Mouse (Mus musculus): ENCODE measurements around the gene Abhd10. TPM values are rescaled to one million over a fixed set of nuclear protein-coding genes. Genes with fewer than 3 reads are reported as not detected.

Gene Abhd10
- polyA plus RNA-seq, 1 experiment from 2014 or later, result 41.2 TPM

DNA sequence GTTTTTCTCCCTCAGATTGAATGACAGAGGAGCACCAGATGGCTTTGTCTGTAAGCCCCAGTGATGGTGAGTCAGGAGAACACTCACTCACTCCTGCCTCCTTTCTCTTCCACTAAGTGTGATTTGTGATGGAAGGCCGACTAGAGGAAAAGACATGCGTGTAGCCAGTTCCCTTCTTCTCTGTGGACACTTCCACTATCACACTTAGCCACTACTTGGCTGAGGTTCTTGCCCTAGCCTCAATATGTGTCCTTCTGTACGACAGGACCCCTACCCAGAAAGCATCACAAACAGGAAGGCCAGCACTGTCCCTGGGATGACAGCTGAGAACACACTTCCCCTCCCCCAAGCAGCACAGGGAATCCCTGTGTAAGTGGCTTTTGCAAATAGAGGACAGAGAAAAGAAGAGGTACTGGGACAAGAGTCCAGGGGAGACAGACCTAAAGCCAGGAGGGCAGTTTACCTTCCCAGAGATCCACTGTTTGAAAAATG is 20.2 kb downstream of the Abhd10 start:
- Histone ChIP-seq H3K27ac (ENCODE audit: low read depth, low read length) (peak overlapping the region; percentile 92), H3K4me3 (ENCODE audit: low read depth, low read length) (peak overlapping the region; percentile 48), H3K4me1 (ENCODE audit: control insufficient read depth, insufficient read depth, low read length) (peaks cover 22% of the 10 kb centered on the region; the same call in 1 of the 2 replicates), H3K27me3 (replicated peaks; ENCODE audit: control insufficient read depth, insufficient read depth, low read length) (no peaks in the 10 kb centered on the region), H3K9ac (ENCODE audit: low read length) (peak overlapping the region; percentile 82), H3K9me3 (replicated peaks; ENCODE audit: control insufficient read depth, low read length) (no peaks in the 10 kb centered on the region), H3K4me2 (ENCODE audit: low read length) (peak overlapping the region; percentile 56), H3K36me3 (ENCODE audit: control insufficient read depth, insufficient read depth, low read length) (peaks cover 39% of the 10 kb centered on the region)
- DNase-seq (ENCODE audit: low spot score) (peak; percentile 37), ATAC-seq (no peak)
- WGBS, result 55% methylated on average over 3 of the region's 3 CpGs

- Histone ChIP-seq H3K27me3 (replicated peaks; ENCODE audit: control insufficient read depth, insufficient read depth, low read length) (no peaks in the 10 kb centered on the region), H3K4me2 (ENCODE audit: low read length) (0 out of 2 replicates have a peak overlapping the region, but pooled peaks have one; percentile 18), H3K4me3 (ENCODE audit: low read depth, low read length) (no peak overlapping the region), H3K9me3 (replicated peaks; ENCODE audit: control insufficient read depth, low read length) (no peaks in the 10 kb centered on the region), H3K27ac (ENCODE audit: low read depth, low read length) (no peak overlapping the region), H3K4me1 (ENCODE audit: control insufficient read depth, insufficient read depth, low read length) (peaks cover 22% of the 10 kb centered on the region; the same call in 1 of the 2 replicates), H3K36me3 (ENCODE audit: control insufficient read depth, insufficient read depth, low read length) (peaks cover 59% of the 10 kb centered on the region), H3K9ac (ENCODE audit: low read length) (no peak overlapping the region)
- ATAC-seq, result no peak
- no peak for DNase-seq (ENCODE audit: low spot score)
- WGBS, result 85% methylated on average over 10 of the region's 10 CpGs
Measured at GRCm38 (mm10) chr16:45720022-45720630, 22.6 kb downstream of the Abhd10 start.

GRCm38 (mm10) chr16:45718296-45718695 is 24.5 kb downstream of the Abhd10 start:
- Histone ChIP-seq H3K27me3 (replicated peaks; ENCODE audit: control insufficient read depth, insufficient read depth, low read length) (no peaks in the 10 kb centered on the region), H3K36me3 (ENCODE audit: control insufficient read depth, insufficient read depth, low read length) (peaks cover 59% of the 10 kb centered on the region), H3K9ac (ENCODE audit: low read length) (no peak overlapping the region), H3K4me2 (ENCODE audit: low read length) (no peak overlapping the region), H3K27ac (ENCODE audit: low read depth, low read length) (no peak overlapping the region), H3K4me1 (ENCODE audit: control insufficient read depth, insufficient read depth, low read length) (peaks cover 19% of the 10 kb centered on the region; the same call in 1 of the 2 replicates), H3K9me3 (replicated peaks; ENCODE audit: control insufficient read depth, low read length) (no peaks in the 10 kb centered on the region), H3K4me3 (ENCODE audit: low read depth, low read length) (no peak overlapping the region)
- ATAC-seq, result no peak
- no peak for DNase-seq (ENCODE audit: low spot score)
- WGBS, result 96% methylated on average over 4 of the region's 4 CpGs

- Histone ChIP-seq H3K4me1 (ENCODE audit: control insufficient read depth, insufficient read depth, low read length) (no peaks in the 10 kb centered on the region), H3K9me3 (replicated peaks; ENCODE audit: control insufficient read depth, low read length) (no peaks in the 10 kb centered on the region), H3K9ac (ENCODE audit: low read length) (no peak overlapping the region), H3K36me3 (ENCODE audit: control insufficient read depth, insufficient read depth, low read length) (peaks cover 60% of the 10 kb centered on the region), H3K27ac (ENCODE audit: low read depth, low read length) (no peak overlapping the region), H3K4me3 (ENCODE audit: low read depth, low read length) (no peak overlapping the region), H3K4me2 (ENCODE audit: low read length) (no peak overlapping the region), H3K27me3 (replicated peaks; ENCODE audit: control insufficient read depth, insufficient read depth, low read length) (no peaks in the 10 kb centered on the region)
- no peak for ATAC-seq
- 82% methylated on average over 5 of the region's 5 CpGs for WGBS
- DNase-seq (ENCODE audit: low spot score), result no peak
Measured at GRCm38 (mm10) chr16:45714489-45715150, 28.1 kb downstream of the Abhd10 start.

GRCm38 (mm10) chr16:45713878-45714277 is 28.9 kb downstream of the Abhd10 start:
- Histone ChIP-seq H3K4me1 (ENCODE audit: control insufficient read depth, insufficient read depth, low read length) (no peaks in the 10 kb centered on the region), H3K9me3 (replicated peaks; ENCODE audit: control insufficient read depth, low read length) (no peaks in the 10 kb centered on the region), H3K27ac (ENCODE audit: low read depth, low read length) (no peak overlapping the region), H3K4me2 (ENCODE audit: low read length) (no peak overlapping the region), H3K9ac (ENCODE audit: low read length) (no peak overlapping the region), H3K4me3 (ENCODE audit: low read depth, low read length) (no peak overlapping the region), H3K27me3 (replicated peaks; ENCODE audit: control insufficient read depth, insufficient read depth, low read length) (no peaks in the 10 kb centered on the region), H3K36me3 (ENCODE audit: control insufficient read depth, insufficient read depth, low read length) (peaks cover 57% of the 10 kb centered on the region)
- WGBS, result 92% methylated on average over 1 of the region's 1 CpGs
- no peak for DNase-seq (ENCODE audit: low spot score)
- ATAC-seq, result no peak

GRCm38 (mm10) chr16:45713261-45713660 is 29.5 kb downstream of the Abhd10 start:
- H3K4me3 ChIP-seq (ENCODE audit: low read depth, low read length), result no peak overlapping the region
- no peaks in the 10 kb centered on the region for H3K4me1 ChIP-seq (ENCODE audit: control insufficient read depth, insufficient read depth, low read length)
- no peak for DNase-seq (ENCODE audit: low spot score)
- no peak overlapping the region for H3K27ac ChIP-seq (ENCODE audit: low read depth, low read length)
- no peaks in the 10 kb centered on the region for H3K9me3 ChIP-seq (replicated peaks; ENCODE audit: control insufficient read depth, low read length)
- H3K36me3 ChIP-seq (ENCODE audit: control insufficient read depth, insufficient read depth, low read length), result peaks cover 52% of the 10 kb centered on the region
- H3K27me3 ChIP-seq (replicated peaks; ENCODE audit: control insufficient read depth, insufficient read depth, low read length), result no peaks in the 10 kb centered on the region
- ATAC-seq, result no peak
- 73% methylated on average over 5 of the region's 5 CpGs for WGBS
- H3K9ac ChIP-seq (ENCODE audit: low read length), result no peak overlapping the region
- H3K4me2 ChIP-seq (ENCODE audit: low read length), result no peak overlapping the region

DNA sequence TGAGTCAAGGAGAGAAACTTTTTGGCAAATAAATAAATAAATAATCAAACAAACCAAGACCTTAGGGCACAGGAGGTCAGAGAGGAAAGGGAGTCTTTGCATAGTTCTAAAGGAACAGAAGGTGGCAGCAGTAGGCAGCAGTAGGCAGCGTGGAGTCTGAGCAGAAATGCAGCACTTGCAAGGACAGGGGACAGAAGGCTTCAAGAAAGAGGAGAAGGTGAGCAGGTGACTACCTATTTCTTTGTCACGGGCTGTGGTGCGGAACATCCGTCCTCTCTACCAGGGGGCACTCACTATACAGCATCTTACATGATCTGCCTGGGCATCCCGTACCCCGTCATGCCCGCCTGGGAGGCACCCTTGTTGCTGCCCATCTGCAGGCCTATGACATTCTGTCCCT is 31.5 kb downstream of the Abhd10 start:
- H3K36me3 ChIP-seq (ENCODE audit: control insufficient read depth, insufficient read depth, low read length), result peaks cover 36% of the 10 kb centered on the region
- no peak for DNase-seq (ENCODE audit: low spot score)
- 75% methylated on average over 7 of the region's 7 CpGs for WGBS

GRCm38 (mm10) chr16:45699301-45699700 is 43.5 kb downstream of the Abhd10 start:
- Histone ChIP-seq H3K4me2 (ENCODE audit: low read length) (no peak overlapping the region), H3K9me3 (replicated peaks; ENCODE audit: control insufficient read depth, low read length) (no peaks in the 10 kb centered on the region), H3K9ac (ENCODE audit: low read length) (no peak overlapping the region), H3K36me3 (ENCODE audit: control insufficient read depth, insufficient read depth, low read length) (no peaks in the 10 kb centered on the region), H3K4me3 (ENCODE audit: low read depth, low read length) (no peak overlapping the region), H3K27ac (ENCODE audit: low read depth, low read length) (no peak overlapping the region), H3K27me3 (replicated peaks; ENCODE audit: control insufficient read depth, insufficient read depth, low read length) (no peaks in the 10 kb centered on the region), H3K4me1 (ENCODE audit: control insufficient read depth, insufficient read depth, low read length) (no peaks in the 10 kb centered on the region)
- ATAC-seq (no peak), DNase-seq (ENCODE audit: low spot score) (no peak)
- 77% methylated on average over 5 of the region's 5 CpGs for WGBS

More for the DNA sequence above, 31.5 kb downstream of the Abhd10 start:
- Histone ChIP-seq H3K9me3 (replicated peaks; ENCODE audit: control insufficient read depth, low read length) (no peaks in the 10 kb centered on the region), H3K4me3 (ENCODE audit: low read depth, low read length) (no peak overlapping the region), H3K4me2 (ENCODE audit: low read length) (no peak overlapping the region), H3K9ac (ENCODE audit: low read length) (no peak overlapping the region), H3K27me3 (replicated peaks; ENCODE audit: control insufficient read depth, insufficient read depth, low read length) (no peaks in the 10 kb centered on the region), H3K27ac (ENCODE audit: low read depth, low read length) (no peak overlapping the region), H3K4me1 (ENCODE audit: control insufficient read depth, insufficient read depth, low read length) (no peaks in the 10 kb centered on the region)
- no peak for ATAC-seq

DNA sequence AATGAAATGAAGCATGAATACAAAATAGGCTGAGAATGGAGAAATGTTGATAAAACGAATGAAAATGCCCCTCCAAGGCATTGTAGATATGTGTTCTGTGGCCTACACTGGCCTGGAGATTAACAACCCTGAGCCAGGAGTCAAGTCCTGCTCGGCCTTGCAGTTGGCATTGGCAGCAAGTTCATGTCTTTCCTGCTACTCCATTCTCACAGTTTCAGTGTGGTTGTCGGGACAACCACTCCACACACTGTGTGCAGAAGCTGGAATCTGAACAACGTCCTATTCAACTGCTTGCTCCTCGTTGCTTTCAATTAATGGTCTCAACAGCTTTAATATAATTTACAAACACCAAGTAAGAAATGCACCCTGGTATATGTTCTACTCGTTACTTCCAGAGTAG is 44.8 kb downstream of the Abhd10 start:
- DNase-seq (ENCODE audit: low spot score) (no peak), ATAC-seq (no peak)
- Histone ChIP-seq H3K4me3 (ENCODE audit: low read depth, low read length) (no peak overlapping the region), H3K4me2 (ENCODE audit: low read length) (no peak overlapping the region), H3K27ac (ENCODE audit: low read depth, low read length) (no peak overlapping the region), H3K9ac (ENCODE audit: low read length) (no peak overlapping the region), H3K36me3 (ENCODE audit: control insufficient read depth, insufficient read depth, low read length) (no peaks in the 10 kb centered on the region), H3K9me3 (replicated peaks; ENCODE audit: control insufficient read depth, low read length) (no peaks in the 10 kb centered on the region), H3K4me1 (ENCODE audit: control insufficient read depth, insufficient read depth, low read length) (peaks cover under 1% of the 10 kb centered on the region; the same call in 1 of the 2 replicates), H3K27me3 (replicated peaks; ENCODE audit: control insufficient read depth, insufficient read depth, low read length) (no peaks in the 10 kb centered on the region)
- WGBS, result 53% methylated on average over 6 of the region's 6 CpGs
